Mouse (Mus musculus): ENCODE data around the gene Ciart.

- TF ChIP-seq CTCF (IDR thresholded peaks at IDR 0.05; ENCODE audit: low read depth) (no peak), EP300 (IDR thresholded peaks at IDR 0.05; ENCODE audit: low read depth) (no peak)
Measured at GRCm38 (mm10) chr3:95866071-95866470, 16.0 kb downstream of the Ciart start.
